Mouse (Mus musculus) adrenal gland, postnatal 36 days (tissue): ENCODE measurements around the gene Degs1. TPM values are rescaled to one million over a fixed set of nuclear protein-coding genes. Genes with fewer than 3 reads are reported as not detected.
"Not testable (repeated sequence)": the region's sequence is repeated elsewhere in the genome, so short reads cannot be mapped to it uniquely, and the experiment has no call there.

Source experiments
- DNase-seq, 2 experiments: peaks; one replicate each; pipeline ENCODE4 v3.0.0; 2021; ENCODE audit warnings: mixed read lengths in 1 of 2
- long read RNA-seq, 2 experiments: library from polyadenylated mRNA; stranded (forward); transcript quantifications; one replicate each; pipeline ENCODE4 v2.0.0; 2021; ENCODE audit warnings: borderline sequencing depth in 2 of 2
- total RNA-seq, 2 experiments: library from RNA; stranded (reverse); gene quantifications; 2 replicates each; pipeline ENCODE4 v1.2.3; 2021

The Degs1 gene
- total RNA-seq = 10 to 100 TPM; 85.6 to 95.6 TPM
- long read RNA-seq, experiment 1, transcript Degs1-201 (3 exons, 2,048 nt) = major isoform, 114 of 190 reads
- long read RNA-seq, experiment 1, partial matches to known transcripts = 9 of 190 reads
- long read RNA-seq, experiment 1, other reads (novel, unspliced or antisense) = 65 of 190 reads
- long read RNA-seq, experiment 2, transcript Degs1-201 (3 exons, 2,048 nt) = major isoform, 34 of 40 reads
- long read RNA-seq, experiment 2, partial matches to known transcripts = 2 of 40 reads
- long read RNA-seq, experiment 2, other reads (novel, unspliced or antisense) = 4 of 40 reads

- peak; percentile 97 for DNase-seq
Observed at GRCm38 (mm10) chr1:182282091-182283075, at the start of gene Degs1. Gene Degs1 (minus strand): TSS chr1:182282804.

GRCm38 (mm10) chr1:182325919-182326318, 43.3 kb upstream of the Degs1 start:
- DNase-seq = no peak

GRCm38 (mm10) chr1:182324552-182324951, 41.9 kb upstream of the Degs1 start:
- no peak for DNase-seq

GRCm38 (mm10) chr1:182323139-182323538, 40.5 kb upstream of the Degs1 start:
- DNase-seq = no peak

- no peak for DNase-seq
Observed at GRCm38 (mm10) chr1:182314201-182314600, 31.6 kb upstream of the Degs1 start.

- no peak for DNase-seq
Observed at GRCm38 (mm10) chr1:182313181-182313580, 30.6 kb upstream of the Degs1 start.

- DNase-seq = no peak
Observed at GRCm38 (mm10) chr1:182311376-182311775, 28.8 kb upstream of the Degs1 start.

GRCm38 (mm10) chr1:182310316-182310715, 27.7 kb upstream of the Degs1 start:
- DNase-seq = no peak

GRCm38 (mm10) chr1:182309403-182309802, 26.8 kb upstream of the Degs1 start:
- DNase-seq = no peak

- no peak for DNase-seq
Observed at GRCm38 (mm10) chr1:182302916-182303315, 20.3 kb upstream of the Degs1 start.

- no peak for DNase-seq
Observed at GRCm38 (mm10) chr1:182302176-182302870, 19.7 kb upstream of the Degs1 start.

GRCm38 (mm10) chr1:182297821-182298220, 15.2 kb upstream of the Degs1 start:
- no peak for DNase-seq

- no peak for DNase-seq
Observed at GRCm38 (mm10) chr1:182297246-182297645, 14.6 kb upstream of the Degs1 start.

GRCm38 (mm10) chr1:182296816-182297215, 14.2 kb upstream of the Degs1 start:
- DNase-seq = no peak

GRCm38 (mm10) chr1:182296141-182296540, 13.5 kb upstream of the Degs1 start:
- no peak for DNase-seq

GRCm38 (mm10) chr1:182292291-182292690, 9.7 kb upstream of the Degs1 start:
- DNase-seq = no peak

GRCm38 (mm10) chr1:182290741-182291140, 8.1 kb upstream of the Degs1 start:
- DNase-seq = not testable (repeated sequence)

- DNase-seq = peak in 1 of 2 experiments; percentile 9
Observed at GRCm38 (mm10) chr1:182289781-182290180, 7.2 kb upstream of the Degs1 start.

GRCm38 (mm10) chr1:182288601-182289000, 6.0 kb upstream of the Degs1 start:
- DNase-seq = no peak

GRCm38 (mm10) chr1:182287781-182288180, 5.2 kb upstream of the Degs1 start:
- peak; percentile 13 to 54 for DNase-seq

GRCm38 (mm10) chr1:182284795-182285194, 2.2 kb upstream of the Degs1 start:
- no peak for DNase-seq

GRCm38 (mm10) chr1:182283231-182283630, 627 bp upstream of the Degs1 start:
- no peak for DNase-seq
